Mouse (Mus musculus): ENCODE results near the gene Srarp. TPM values are rescaled to one million over a fixed set of nuclear protein-coding genes. Genes with fewer than 3 reads are reported as not detected.
A peak's percentile ranks its signal among the peaks of the same experiment; 100 is the strongest.

The Srarp gene
- polyA plus RNA-seq, 1 experiment from 2014 or later = not detected

DNA sequence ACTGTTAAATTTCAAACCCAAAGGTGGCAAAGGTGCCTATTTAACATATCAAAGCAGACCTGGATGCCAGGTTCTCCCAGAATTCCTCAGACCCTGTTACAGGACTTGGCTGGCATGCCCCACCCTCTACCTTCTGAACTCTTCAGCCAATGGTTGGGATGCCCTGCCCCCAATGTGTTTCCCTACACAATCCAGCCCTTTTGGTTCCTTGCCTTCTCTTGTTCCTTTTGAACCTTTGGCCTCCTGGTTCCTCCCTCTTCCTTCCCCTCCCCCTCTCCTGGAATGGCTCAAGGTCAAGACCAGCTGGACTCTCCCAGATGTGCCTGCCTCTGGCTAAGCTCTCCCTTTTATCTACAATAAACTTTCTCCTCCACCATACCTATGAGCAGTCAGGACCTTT lies 5.0 kb upstream of the Srarp start:
- no peaks in the 10 kb centered on the region for H3K27me3 ChIP-seq
- no peaks in the 10 kb centered on the region for H3K36me3 ChIP-seq
- no peak for ATAC-seq (ENCODE audit: insufficient number of reproducible peaks, low FRiP score, low TSS enrichment, low read depth)
- H3K9ac ChIP-seq = no peak overlapping the region
- no peaks in the 10 kb centered on the region for H3K9me3 ChIP-seq (replicated peaks)
- H3K4me3 ChIP-seq (replicated peaks) = no peak overlapping the region
- no peak overlapping the region for H3K27ac ChIP-seq (replicated peaks)
- H3K4me2 ChIP-seq (replicated peaks) = no peak overlapping the region
- H3K4me1 ChIP-seq = peaks cover 8% of the 10 kb centered on the region

DNA sequence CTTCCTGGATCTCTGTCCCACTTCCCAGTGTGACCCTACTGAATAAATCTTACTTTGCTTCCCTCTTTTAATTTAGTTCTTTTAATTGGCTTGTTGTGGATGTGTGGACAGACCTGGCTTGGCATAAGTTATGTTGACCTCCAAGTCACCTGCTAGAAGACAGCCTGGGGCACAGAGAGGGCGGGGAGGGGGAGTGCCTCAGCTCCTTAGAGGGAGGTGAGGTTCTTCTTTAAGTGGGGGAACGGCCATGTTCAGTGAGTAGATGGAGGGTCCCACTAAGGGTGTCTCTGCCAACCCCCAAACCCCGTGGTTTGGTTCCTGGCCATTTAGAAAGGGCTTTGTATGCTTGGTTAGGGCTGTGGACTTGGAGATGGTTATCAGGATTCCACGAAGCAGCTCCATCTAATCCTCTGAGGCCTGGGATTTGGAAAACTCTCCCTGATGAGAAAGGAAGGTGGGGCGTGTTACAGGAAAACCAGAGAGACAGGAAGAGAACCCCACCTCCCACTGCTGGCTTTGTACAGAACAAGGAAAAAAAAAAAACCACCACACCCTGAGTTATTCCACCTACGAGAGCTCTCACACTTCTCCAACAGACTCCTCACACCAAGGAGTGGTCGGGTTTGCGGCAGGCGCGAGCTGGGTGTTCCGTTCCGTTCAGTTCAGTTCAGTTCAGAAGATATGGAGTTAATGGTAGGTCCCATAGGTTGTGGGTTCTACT lies 3.3 kb upstream of the Srarp start:
- Histone ChIP-seq H3K9me3 (replicated peaks) (no peaks in the 10 kb centered on the region), H3K4me3 (replicated peaks) (no peak overlapping the region), H3K27me3 (no peaks in the 10 kb centered on the region), H3K4me1 (no peaks in the 10 kb centered on the region), H3K9ac (no peak overlapping the region), H3K4me2 (replicated peaks) (no peak overlapping the region), H3K36me3 (no peaks in the 10 kb centered on the region), H3K27ac (replicated peaks) (no peak overlapping the region)
- WGBS = 71% methylated on average over 12 of the region's 12 CpGs
- ATAC-seq (ENCODE audit: insufficient number of reproducible peaks, low FRiP score, low TSS enrichment, low read depth) = no peak

DNA sequence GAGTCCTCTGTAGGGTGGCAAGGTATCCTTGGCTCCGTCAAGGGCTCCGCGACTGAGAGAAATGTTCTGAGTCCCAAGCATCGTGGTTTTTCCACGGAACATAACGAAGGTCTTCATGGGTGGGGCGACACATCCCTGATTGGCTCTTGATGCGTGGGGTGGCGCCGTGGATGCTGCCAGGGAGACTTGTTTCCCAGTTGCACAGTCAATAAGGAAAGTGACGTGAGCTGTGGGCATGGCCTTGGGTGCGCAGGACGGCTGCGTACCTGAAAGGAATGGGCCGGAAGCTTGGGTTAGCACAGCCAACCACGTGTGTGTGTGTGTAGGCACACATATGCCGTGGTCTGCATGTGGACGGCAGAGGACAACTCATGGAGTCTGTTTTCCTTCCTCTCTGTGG lies 2.7 kb downstream of the Srarp start:
- no peak for ATAC-seq (ENCODE audit: insufficient number of reproducible peaks, low FRiP score, low TSS enrichment, low read depth)
- no peak overlapping the region for H3K9ac ChIP-seq
- H3K27me3 ChIP-seq = no peaks in the 10 kb centered on the region
- no peaks in the 10 kb centered on the region for H3K36me3 ChIP-seq
- WGBS = 80% methylated on average over 18 of the region's 18 CpGs
- H3K4me2 ChIP-seq (replicated peaks) = no peak overlapping the region
- no peaks in the 10 kb centered on the region for H3K9me3 ChIP-seq (replicated peaks)
- no peak overlapping the region for H3K27ac ChIP-seq (replicated peaks)
- no peak overlapping the region for H3K4me3 ChIP-seq (replicated peaks)
- H3K4me1 ChIP-seq = peaks cover 4% of the 10 kb centered on the region; the same call in 1 of the 2 replicates

DNA sequence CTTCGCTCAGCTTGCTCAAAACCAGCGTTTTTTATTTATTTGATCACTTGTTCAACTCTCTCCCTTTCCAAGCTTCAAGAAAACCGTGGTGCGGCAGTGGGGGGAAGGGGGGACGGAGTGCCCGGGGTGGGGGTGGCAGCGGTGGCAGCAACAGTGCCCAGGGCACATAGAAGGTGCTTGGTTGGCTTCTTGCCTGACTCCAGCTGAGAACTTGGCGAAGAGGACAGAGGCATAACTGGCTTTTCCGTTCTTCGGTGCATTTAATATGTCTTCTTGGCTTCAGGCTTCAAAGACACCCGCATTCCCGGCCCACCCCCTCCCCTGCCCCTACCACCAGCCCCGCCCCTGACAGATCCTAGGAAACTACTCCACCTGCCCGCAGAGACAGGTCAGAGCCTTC lies 3.2 kb downstream of the Srarp start:
- ATAC-seq (ENCODE audit: insufficient number of reproducible peaks, low FRiP score, low TSS enrichment, low read depth) = no peak
- 46% methylated on average over 14 of the region's 14 CpGs for WGBS
- Histone ChIP-seq H3K4me1 (peaks cover 4% of the 10 kb centered on the region; the same call in 1 of the 2 replicates), H3K9ac (no peak overlapping the region), H3K9me3 (replicated peaks) (no peaks in the 10 kb centered on the region), H3K36me3 (no peaks in the 10 kb centered on the region), H3K4me3 (replicated peaks) (no peak overlapping the region), H3K27ac (replicated peaks) (no peak overlapping the region), H3K4me2 (replicated peaks) (no peak overlapping the region), H3K27me3 (no peaks in the 10 kb centered on the region)

DNA sequence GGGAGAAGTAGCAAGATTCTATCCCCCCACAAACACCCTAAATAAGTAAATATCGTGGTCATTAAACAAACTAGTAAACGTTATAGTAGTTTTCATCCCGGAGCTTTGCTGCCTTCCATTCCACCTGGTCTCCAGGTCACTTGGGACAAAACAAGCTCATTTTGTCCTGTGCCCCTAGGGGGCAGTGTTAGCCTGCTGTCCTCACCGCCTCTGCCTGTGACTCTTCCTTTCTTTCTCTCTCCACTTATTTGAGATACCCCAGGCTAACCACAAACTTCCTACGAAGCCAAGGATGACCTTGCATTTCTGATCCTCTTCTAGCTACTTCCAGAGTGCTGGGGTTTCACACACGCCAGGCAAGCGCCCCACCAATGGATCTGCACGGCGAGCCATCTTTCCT lies 4.9 kb downstream of the Srarp start:
- H3K36me3 ChIP-seq = no peaks in the 10 kb centered on the region
- ATAC-seq (ENCODE audit: insufficient number of reproducible peaks, low FRiP score, low TSS enrichment, low read depth) = no peak
- no peak overlapping the region for H3K4me3 ChIP-seq (replicated peaks)
- H3K9ac ChIP-seq = no peak overlapping the region
- no peak overlapping the region for H3K27ac ChIP-seq (replicated peaks)
- no peaks in the 10 kb centered on the region for H3K27me3 ChIP-seq
- WGBS = 41% methylated on average over 9 of the region's 9 CpGs
- no peak overlapping the region for H3K4me2 ChIP-seq (replicated peaks)
- peaks cover 12% of the 10 kb centered on the region for H3K4me1 ChIP-seq
- no peaks in the 10 kb centered on the region for H3K9me3 ChIP-seq (replicated peaks)

DNA sequence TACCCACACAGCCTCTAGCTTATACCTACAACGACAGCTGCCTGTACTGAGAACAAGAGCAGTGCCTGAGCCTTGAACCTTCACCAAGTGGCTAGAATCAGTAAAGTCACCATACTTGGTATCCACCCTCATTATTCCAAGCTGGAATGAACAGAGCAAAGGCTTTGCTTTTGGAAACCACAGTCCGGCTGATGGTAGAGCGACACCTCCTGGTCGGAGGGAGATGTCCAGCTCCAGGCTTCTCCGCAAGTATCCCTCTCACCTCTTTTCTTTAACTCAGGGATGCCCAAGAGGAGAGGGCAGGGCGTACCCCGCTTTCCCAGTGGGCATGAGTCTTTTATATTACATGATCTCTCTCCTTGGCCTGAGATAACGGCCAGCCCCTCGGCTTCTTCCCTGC lies 6.1 kb downstream of the Srarp start:
- WGBS = 52% methylated on average over 9 of the region's 9 CpGs
- no peak overlapping the region for H3K4me3 ChIP-seq (replicated peaks)
- peaks cover 23% of the 10 kb centered on the region for H3K4me1 ChIP-seq
- H3K36me3 ChIP-seq = no peaks in the 10 kb centered on the region
- 0 out of 2 replicates have a peak, but pooled peaks cover 1% of the 10 kb centered on the region for H3K27me3 ChIP-seq
- no peak for ATAC-seq (ENCODE audit: insufficient number of reproducible peaks, low FRiP score, low TSS enrichment, low read depth)
- H3K4me2 ChIP-seq (replicated peaks) = no peak overlapping the region
- no peak overlapping the region for H3K27ac ChIP-seq (replicated peaks)
- no peaks in the 10 kb centered on the region for H3K9me3 ChIP-seq (replicated peaks)
- H3K9ac ChIP-seq = no peak overlapping the region

DNA sequence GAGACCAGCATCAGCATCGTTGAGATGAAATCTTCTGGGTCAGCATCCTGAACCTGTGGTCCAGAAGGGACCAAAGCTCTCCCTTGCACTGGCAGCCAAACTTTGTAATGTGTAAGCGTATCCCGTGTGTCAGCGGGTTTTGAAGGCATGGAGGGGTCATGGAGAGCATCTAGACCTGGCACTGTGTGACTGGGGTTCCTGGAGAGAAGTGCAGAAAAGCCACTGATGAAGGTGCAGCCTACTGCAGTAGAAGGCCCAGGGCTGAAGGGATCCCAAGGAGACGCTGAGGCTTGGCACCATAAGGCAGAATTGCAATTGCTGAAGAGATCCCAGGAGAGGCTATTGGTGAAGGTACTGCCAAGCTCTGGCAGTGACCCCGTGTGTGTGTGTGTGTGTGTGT lies 6.5 kb downstream of the Srarp start:
- H3K9ac ChIP-seq = no peak overlapping the region
- no peak for ATAC-seq (ENCODE audit: insufficient number of reproducible peaks, low FRiP score, low TSS enrichment, low read depth)
- H3K27ac ChIP-seq (replicated peaks) = no peak overlapping the region
- 81% methylated on average over 6 of the region's 6 CpGs for WGBS
- no peak overlapping the region for H3K4me2 ChIP-seq (replicated peaks)
- H3K4me3 ChIP-seq (replicated peaks) = no peak overlapping the region
- no peaks in the 10 kb centered on the region for H3K36me3 ChIP-seq
- H3K4me1 ChIP-seq = peaks cover 23% of the 10 kb centered on the region
- H3K27me3 ChIP-seq = 0 out of 2 replicates have a peak, but pooled peaks cover 2% of the 10 kb centered on the region
- H3K9me3 ChIP-seq (replicated peaks) = no peaks in the 10 kb centered on the region

DNA sequence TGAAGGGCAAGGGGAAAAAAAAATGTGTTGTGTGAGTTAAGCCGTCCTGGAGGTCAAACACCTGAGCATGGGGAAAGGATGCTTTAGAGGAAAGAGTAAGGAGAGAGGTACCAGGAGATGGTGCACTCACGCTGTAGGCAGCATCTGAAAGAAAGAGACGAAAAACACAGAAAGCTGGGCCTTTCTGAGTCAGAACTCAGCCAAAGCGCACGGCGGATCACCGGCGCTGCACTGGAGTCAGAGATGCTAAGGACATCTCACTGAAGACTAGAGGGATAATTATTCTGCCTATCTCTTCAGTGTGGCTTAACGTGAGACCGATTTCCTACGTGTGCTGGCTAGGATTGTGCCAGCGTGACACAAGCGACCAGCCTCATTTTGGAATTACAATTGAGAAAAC lies 8.0 kb downstream of the Srarp start:
- Histone ChIP-seq H3K9me3 (replicated peaks) (no peaks in the 10 kb centered on the region), H3K4me1 (peaks cover 21% of the 10 kb centered on the region), H3K27me3 (0 out of 2 replicates have a peak, but pooled peaks cover 2% of the 10 kb centered on the region), H3K4me3 (replicated peaks) (no peak overlapping the region), H3K9ac (no peak overlapping the region), H3K36me3 (no peaks in the 10 kb centered on the region), H3K4me2 (replicated peaks) (no peak overlapping the region), H3K27ac (replicated peaks) (no peak overlapping the region)
- WGBS = 87% methylated on average over 13 of the region's 13 CpGs
- no peak for ATAC-seq (ENCODE audit: insufficient number of reproducible peaks, low FRiP score, low TSS enrichment, low read depth)

DNA sequence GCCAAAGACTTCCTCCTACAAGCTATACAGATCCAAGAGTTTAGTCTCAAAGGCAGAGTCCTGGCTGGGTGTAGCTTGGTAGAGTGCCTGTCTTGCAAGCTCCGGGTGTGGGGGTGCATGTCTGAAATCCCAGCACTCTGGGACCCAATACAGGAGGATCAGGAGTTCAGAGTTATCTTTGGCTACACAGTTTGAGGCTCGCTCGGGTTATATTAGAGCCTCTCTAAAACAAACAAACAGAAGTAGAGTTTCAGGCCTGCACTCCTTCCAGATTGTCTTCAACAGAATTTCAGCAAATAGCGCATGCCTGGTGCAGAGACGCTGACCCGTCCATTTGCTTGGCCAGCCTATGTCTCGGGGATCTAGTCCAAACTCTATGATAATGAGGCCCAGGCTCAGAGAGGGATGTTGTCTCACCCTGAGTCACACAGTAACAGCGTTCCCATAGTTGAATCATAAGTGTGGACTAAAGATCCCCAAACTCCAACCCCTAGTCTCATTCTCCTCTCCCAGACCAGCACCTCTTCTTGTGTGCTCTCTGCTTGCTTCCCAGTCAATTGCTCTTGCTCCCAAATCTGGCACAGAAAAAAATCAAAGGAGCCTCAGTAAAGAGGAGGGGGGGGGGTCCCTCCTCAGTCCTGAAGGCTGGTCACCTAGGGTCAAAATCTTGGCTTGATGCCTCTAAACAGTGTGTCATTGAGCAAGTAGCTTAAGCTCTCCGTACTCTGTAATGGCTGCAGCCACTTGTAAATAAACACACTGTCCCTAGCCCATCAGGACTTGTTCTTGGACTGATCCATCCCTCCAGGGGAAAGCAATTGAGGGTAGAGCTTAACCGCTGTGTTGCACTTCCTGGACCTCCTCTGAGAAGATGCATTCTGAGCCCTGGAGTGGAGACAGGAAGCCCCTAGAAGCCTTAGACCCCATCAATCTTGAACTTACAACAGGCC lies 8.8 kb downstream of the Srarp start:
- WGBS = 73% methylated on average over 10 of the region's 10 CpGs
- Histone ChIP-seq H3K4me2 (replicated peaks) (0 out of 2 replicates have a peak overlapping the region, but pooled peaks have one; percentile 90), H3K4me1 (peaks cover 19% of the 10 kb centered on the region), H3K9me3 (replicated peaks) (no peaks in the 10 kb centered on the region), H3K4me3 (replicated peaks) (no peak overlapping the region), H3K9ac (no peak overlapping the region), H3K27me3 (0 out of 2 replicates have a peak, but pooled peaks cover 2% of the 10 kb centered on the region), H3K36me3 (no peaks in the 10 kb centered on the region), H3K27ac (replicated peaks) (no peak overlapping the region)
- no peak for ATAC-seq (ENCODE audit: insufficient number of reproducible peaks, low FRiP score, low TSS enrichment, low read depth)

DNA sequence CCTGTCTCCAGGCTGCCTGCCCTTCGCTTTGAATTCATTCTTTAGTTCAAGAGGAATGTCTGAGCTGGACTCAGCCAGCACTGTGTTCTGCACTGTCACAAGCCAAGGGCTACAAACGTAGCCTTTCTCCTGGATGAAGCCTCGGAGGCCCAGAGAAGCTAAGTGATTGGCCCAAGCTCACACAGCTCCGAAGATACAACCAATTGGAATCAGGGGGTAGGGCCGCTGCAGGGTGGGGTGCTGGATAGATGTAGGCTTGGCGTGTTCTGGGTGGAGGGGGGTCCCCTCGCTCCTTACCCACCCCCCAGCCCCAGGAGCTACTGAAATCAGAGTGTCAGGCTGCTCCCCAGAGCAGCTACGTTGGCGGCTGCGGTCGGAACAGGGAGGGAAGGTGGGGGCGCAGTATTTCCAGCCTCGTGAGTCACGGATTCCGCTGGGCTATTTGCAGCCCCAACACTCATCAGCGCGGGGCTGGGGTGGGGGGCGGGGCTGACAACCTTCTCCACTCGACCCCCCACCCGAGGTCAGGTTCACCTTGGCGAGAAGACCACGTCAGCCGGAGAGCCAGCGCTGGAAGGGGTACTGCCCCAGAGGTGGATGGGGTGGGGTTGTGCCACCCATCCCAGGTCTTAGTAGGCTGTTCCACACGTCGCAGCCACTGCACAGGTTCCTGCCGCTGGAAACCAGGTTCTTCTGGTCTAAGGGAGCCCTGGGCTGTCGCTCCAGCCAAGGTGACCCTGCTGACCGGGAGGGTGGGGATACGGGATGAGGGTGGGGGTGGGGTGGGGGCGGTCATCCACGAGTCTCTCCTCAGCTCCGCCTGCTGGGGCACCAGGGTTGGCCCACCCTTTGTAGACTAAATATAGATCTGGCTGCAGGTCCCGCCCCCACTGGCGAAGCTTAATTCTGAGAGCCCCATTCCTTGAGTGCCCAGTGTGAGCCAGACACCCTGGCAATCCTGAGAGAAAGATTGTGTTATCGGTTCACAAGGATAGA lies 10.1 kb downstream of the Srarp start:
- WGBS = 4% methylated on average over 36 of the region's 36 CpGs
- ATAC-seq (ENCODE audit: insufficient number of reproducible peaks, low FRiP score, low TSS enrichment, low read depth) = peak; percentile 88
- Histone ChIP-seq H3K36me3 (no peaks in the 10 kb centered on the region), H3K4me3 (replicated peaks) (peak overlapping the region; percentile 43), H3K9ac (peak overlapping the region; percentile 5; the same call in 1 of the 2 replicates), H3K27me3 (0 out of 2 replicates have a peak, but pooled peaks cover 2% of the 10 kb centered on the region), H3K4me2 (replicated peaks) (peak overlapping the region; percentile 90), H3K4me1 (peaks cover 21% of the 10 kb centered on the region), H3K9me3 (replicated peaks) (no peaks in the 10 kb centered on the region), H3K27ac (replicated peaks) (peak overlapping the region; percentile 60; the same call in 1 of the 2 replicates)
